Mouse (Mus musculus) lung, postnatal 0 days (tissue): Measurements from ENCODE around the gene Tspan9. TPM values are rescaled to one million over a fixed set of nuclear protein-coding genes. Genes with fewer than 3 reads are reported as not detected.
A peak's percentile ranks its signal among the peaks of the same experiment; 100 is the strongest.

Source experiments
- ATAC-seq: fragments of 200-750 bp; cut with Nextera tagmentation; 2 replicates; pipeline ENCODE4 v1.8.0; 2017; ENCODE audit warnings: moderate library complexity
- DNase-seq: peaks from one replicate; pipeline ENCODE4 v3.0.0-alpha.2; 2016; ENCODE audit warnings: low spot score
- H3K27ac ChIP-seq: fragments of 300-500 bp; sonication (generic); 2 replicates; pipeline ENCODE4 v1.5.1; 2014; ENCODE audit warnings: antibody characterized with exemption, mild to moderate bottlenecking, low read length, mixed read lengths
- H3K27me3 ChIP-seq: fragments of 300-500 bp; sonication (generic); replicated peaks from 2 replicates; pipeline ENCODE4 v1.6.1; 2014; ENCODE audit warnings: low read length, mixed read lengths; ENCODE audit not compliant: insufficient read depth
- H3K36me3 ChIP-seq: fragments of 300-500 bp; sonication (generic); 2 replicates; pipeline ENCODE4 v1.6.1; 2014; ENCODE audit warnings: low read length, mixed read lengths; ENCODE audit not compliant: insufficient read depth
- H3K4me1 ChIP-seq: fragments of 300-500 bp; sonication (generic); 2 replicates; pipeline ENCODE4 v1.6.1; 2014; ENCODE audit warnings: antibody characterized with exemption, low read depth, low read length, mixed read lengths; ENCODE audit not compliant: insufficient read depth
- H3K4me2 ChIP-seq: fragments of 300-500 bp; sonication (generic); replicated peaks from 2 replicates; pipeline ENCODE4 v1.6.1; 2014; ENCODE audit warnings: low read depth, mild to moderate bottlenecking, low read length, moderate library complexity, mixed read lengths
- H3K4me3 ChIP-seq: fragments of 300-500 bp; sonication (generic); 2 replicates; pipeline ENCODE4 v1.5.1; 2014; ENCODE audit warnings: low read depth, low read length
- H3K9ac ChIP-seq: fragments of 300-500 bp; sonication (generic); replicated peaks from 2 replicates; pipeline ENCODE4 v1.6.1; 2014; ENCODE audit warnings: low read depth, mild to moderate bottlenecking
- H3K9me3 ChIP-seq: fragments of 300-500 bp; sonication (generic); 2 replicates; pipeline ENCODE4 v1.6.1; 2016; ENCODE audit warnings: low read length, mixed read lengths
- CTCF ChIP-seq: IDR thresholded peaks from 2 replicates; pipeline ENCODE4 v1.5.1; 2016; ENCODE audit warnings: antibody characterized with exemption, mild to moderate bottlenecking
- EP300 ChIP-seq: IDR thresholded peaks from 2 replicates; pipeline ENCODE4 v1.6.1; 2016; ENCODE audit warnings: antibody characterized with exemption, mild to moderate bottlenecking, control low read depth
- WGBS: fragments of 180-500 bp; shearing (Covaris S2); extraction: QIAGEN DNeasy Blood & Tissue Kit; methylation state at CpG from one replicate; pipeline ENCODE4 v1.1.7; 2014; 5-methylcytosine and 5-hydroxymethylcytosine counted together
- polyA plus RNA-seq: library from polyadenylated mRNA; unstranded; fragments of >200 nt; fragmentation: Nextera tagmentation; extraction: Ambion mirVana; gene quantifications from 2 replicates; pipeline ENCODE4 v1.2.1, GENCODE M21; 2015

The Tspan9 gene
- polyA plus RNA-seq, 1 experiment from 2014 or later, result 136 TPM

GRCm38 (mm10) chr6:128104712-128105324, 38.6 kb downstream of the Tspan9 start:
- Histone ChIP-seq H3K36me3 (no peaks in the 10 kb centered on the region), H3K27ac (peak overlapping the region; percentile 84), H3K4me1 (peaks cover 48% of the 10 kb centered on the region), H3K9ac (no peak overlapping the region), H3K4me2 (no peak overlapping the region), H3K27me3 (no peaks in the 10 kb centered on the region), H3K9me3 (no peaks in the 10 kb centered on the region), H3K4me3 (no peak overlapping the region)
- ATAC-seq (peak; percentile 52), DNase-seq (peak; percentile 88)
- peak; percentile 49; the same call in 1 of the 2 replicates for TF ChIP-seq EP300
- TF ChIP-seq CTCF, result no peak
- 51% methylated on average over 7 of the region's 7 CpGs for WGBS

DNA sequence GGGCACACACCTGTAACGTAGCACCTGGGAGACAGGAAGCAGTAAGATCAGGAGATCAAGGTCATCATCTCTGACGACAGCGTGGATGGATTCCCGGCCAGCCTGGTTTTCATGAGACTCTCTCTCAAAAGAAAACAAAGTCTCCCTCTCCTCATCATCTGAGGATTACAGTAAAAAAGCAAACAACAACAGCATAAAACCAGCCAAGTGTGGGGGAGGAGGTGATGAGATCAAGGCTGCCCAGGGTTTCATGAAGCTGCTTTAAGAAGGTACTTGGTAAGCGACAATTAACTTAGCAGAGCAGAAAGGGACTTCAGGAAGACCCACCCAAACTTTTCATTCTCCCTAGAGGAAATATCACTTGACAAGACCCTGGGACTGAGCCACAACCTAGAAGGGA, 39.5 kb downstream of the Tspan9 start:
- Histone ChIP-seq H3K4me1 (peaks cover 48% of the 10 kb centered on the region), H3K36me3 (no peaks in the 10 kb centered on the region), H3K27me3 (no peaks in the 10 kb centered on the region), H3K4me3 (no peak overlapping the region), H3K9me3 (no peaks in the 10 kb centered on the region), H3K4me2 (no peak overlapping the region), H3K27ac (peak overlapping the region; percentile 84), H3K9ac (no peak overlapping the region)
- no peak for ATAC-seq
- TF ChIP-seq EP300, result no peak
- no peak for TF ChIP-seq CTCF
- no peak for DNase-seq
- WGBS, result 56% methylated on average over 5 of the region's 5 CpGs

DNA sequence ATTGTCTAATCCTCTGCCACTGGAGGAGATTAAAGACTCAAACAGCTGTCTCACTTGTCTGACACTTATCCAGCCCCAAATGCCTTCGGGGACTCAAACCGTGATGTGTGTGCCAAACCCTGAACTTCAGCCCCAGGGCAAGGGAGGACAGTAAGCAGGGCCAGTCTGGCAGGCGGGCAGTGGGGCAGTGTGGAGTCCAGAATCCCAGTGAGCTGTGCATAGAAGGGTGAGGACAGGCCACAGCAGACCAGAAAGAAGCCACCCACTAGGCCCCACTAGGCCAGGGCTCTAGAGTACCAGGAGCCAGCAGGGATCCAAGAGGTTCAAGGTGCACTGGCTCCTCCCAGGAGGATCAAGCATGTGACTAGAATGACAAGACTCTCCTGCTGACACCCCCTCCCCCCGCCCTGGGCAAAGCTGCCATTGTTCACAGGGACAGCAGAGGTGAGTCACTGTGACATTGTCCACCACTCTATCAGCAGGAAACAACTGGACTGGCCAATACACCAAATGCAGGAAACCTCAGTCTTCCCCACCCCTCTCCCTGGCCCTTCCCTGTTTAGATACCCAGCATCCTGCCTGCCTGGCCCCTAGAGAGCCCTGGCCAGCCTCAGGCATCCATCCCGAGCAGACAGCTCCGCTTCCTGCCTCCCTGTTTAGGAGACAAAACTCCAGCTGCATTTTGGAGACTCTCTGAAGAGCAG, 40.9 kb downstream of the Tspan9 start:
- DNase-seq (peak; percentile 82), ATAC-seq (peak; percentile 88)
- WGBS, result 27% methylated on average over 6 of the region's 6 CpGs
- Histone ChIP-seq H3K4me2 (no peak overlapping the region), H3K36me3 (no peaks in the 10 kb centered on the region), H3K27me3 (no peaks in the 10 kb centered on the region), H3K27ac (peak overlapping the region; percentile 88), H3K9ac (no peak overlapping the region), H3K4me3 (no peak overlapping the region), H3K9me3 (no peaks in the 10 kb centered on the region), H3K4me1 (peaks cover 36% of the 10 kb centered on the region)
- TF ChIP-seq EP300 (peak; percentile 99), CTCF (peak; percentile 34)

DNA sequence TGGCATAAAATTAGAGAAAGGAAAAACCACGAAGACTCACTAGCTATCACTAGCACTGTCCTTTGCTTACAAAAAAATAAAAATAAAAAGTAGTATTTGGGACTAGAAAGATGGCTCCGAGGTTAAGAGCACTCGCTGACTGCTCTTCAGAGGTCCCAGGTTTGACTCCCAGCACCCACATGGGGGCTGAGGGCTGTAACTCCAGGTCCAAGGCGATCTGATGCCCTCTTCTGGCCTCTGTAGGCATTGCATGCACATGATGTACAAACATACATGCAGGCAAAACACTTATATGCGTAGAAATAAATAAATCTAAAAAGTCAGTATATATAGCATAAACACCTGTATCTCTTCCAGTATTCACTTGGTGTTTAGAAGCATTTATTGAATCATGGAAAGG, 43.5 kb downstream of the Tspan9 start:
- no peak for TF ChIP-seq EP300
- TF ChIP-seq CTCF, result peak; percentile 62
- H3K4me2 ChIP-seq, result no peak overlapping the region
- H3K36me3 ChIP-seq, result no peaks in the 10 kb centered on the region
- no peaks in the 10 kb centered on the region for H3K27me3 ChIP-seq
- H3K9me3 ChIP-seq, result no peaks in the 10 kb centered on the region
- no peak for ATAC-seq
- no peak for DNase-seq
- 80% methylated on average over 5 of the region's 5 CpGs for WGBS
- H3K4me1 ChIP-seq, result peaks cover 25% of the 10 kb centered on the region
- H3K4me3 ChIP-seq, result no peak overlapping the region
- no peak overlapping the region for H3K9ac ChIP-seq
- no peak overlapping the region for H3K27ac ChIP-seq

DNA sequence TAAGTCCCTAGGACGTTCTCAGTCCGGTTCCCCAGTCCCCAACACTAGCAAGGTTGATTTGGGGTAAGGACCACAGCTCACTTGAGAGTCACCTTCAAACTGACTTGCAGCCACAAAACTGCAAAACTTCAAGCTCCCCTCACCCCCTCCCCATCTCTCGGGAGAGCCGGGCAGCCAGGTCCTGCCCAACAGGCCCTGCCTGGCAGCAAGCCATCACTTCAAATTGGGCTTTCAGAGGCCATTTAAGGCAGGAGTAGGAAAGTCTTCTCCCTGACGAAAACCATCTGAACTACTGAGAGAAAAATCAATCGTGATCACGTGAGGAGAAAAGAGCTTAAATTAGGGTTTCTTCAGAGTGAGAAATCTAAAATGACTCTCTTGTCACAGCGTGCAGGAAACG, 44.2 kb downstream of the Tspan9 start:
- Histone ChIP-seq H3K9me3 (no peaks in the 10 kb centered on the region), H3K36me3 (no peaks in the 10 kb centered on the region), H3K27ac (no peak overlapping the region), H3K4me2 (no peak overlapping the region), H3K9ac (no peak overlapping the region), H3K4me3 (no peak overlapping the region), H3K4me1 (peaks cover 21% of the 10 kb centered on the region), H3K27me3 (no peaks in the 10 kb centered on the region)
- TF ChIP-seq EP300, result no peak
- no peak for TF ChIP-seq CTCF
- WGBS, result 44% methylated on average over 9 of the region's 9 CpGs
- no peak for DNase-seq
- no peak for ATAC-seq

- DNase-seq (no peak), ATAC-seq (no peak)
- H3K4me3 ChIP-seq, result no peak overlapping the region
- H3K4me2 ChIP-seq, result no peak overlapping the region
- no peak overlapping the region for H3K27ac ChIP-seq
- no peaks in the 10 kb centered on the region for H3K4me1 ChIP-seq
- TF ChIP-seq EP300 (no peak), CTCF (no peak)
- no peaks in the 10 kb centered on the region for H3K9me3 ChIP-seq
- WGBS, result 82% methylated on average over 7 of the region's 7 CpGs
- H3K27me3 ChIP-seq, result no peaks in the 10 kb centered on the region
- H3K36me3 ChIP-seq, result no peaks in the 10 kb centered on the region
- no peak overlapping the region for H3K9ac ChIP-seq
These were observed 46.9 kb downstream of the Tspan9 start for GRCm38 (mm10) chr6:128096521-128096920.
